Mouse (Mus musculus): ENCODE measurements at regions not wholly inside any gene's neighbourhood (a gene's known extent, or its start where the extent isn't known, plus 50 kb on each side); places are given as distances from the start of the nearest gene placed in this dataset.

DNA sequence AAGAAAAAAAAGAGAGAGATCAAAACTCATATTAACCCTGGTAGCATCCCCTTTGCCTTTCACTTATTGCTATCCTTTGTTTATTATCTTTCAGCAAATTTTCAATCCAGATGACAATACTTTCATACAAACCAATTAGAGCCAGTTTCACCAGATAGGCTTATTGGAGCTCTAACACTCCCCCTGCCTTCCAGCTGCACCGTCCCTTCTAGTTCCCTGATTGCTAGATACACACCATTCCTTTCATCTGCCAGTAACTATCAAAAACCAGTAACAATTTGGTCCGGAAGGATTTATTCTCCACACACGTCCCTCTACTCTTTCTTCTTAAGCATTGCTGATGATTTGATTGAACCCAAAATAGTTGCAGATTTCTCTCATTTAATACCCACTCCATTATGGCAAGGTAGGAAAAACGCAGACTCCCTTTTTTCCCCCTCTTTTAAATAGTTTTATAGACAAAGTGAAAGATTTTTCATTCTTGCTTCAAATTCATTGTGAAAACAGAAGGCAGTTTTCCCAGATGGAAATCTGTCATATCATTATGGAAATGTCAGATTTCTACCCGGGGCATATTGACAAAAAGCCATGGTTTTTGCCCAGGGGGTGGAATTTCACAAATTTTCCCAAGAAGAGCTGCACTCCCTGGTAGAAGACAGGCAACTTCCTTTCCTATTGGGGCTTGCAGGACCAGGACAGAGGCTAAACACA lies 617.3 kb downstream of the Bcl11a start:
- DNase-seq, result no peak

GRCm38 (mm10) chr11:24696561-24696960 lies 618.7 kb downstream of the Bcl11a start:
- no peak for DNase-seq

DNA sequence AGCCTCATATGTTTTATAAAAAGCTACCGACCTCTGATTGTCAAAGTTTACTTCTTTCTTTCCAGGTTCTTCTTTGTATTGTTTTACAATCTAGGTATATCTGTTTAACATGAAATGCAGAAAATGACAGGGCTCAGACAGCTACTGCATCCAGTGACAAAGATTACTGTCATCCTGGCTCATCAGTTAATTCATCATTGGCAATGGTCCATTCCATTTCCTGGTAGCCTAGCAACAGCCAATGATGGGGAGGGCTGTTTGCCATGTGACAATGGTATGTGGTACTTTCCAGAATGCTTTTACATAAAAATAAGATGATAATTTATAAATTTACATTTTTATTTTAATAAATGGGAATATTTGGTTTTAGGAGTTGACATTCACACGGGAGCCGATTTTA lies 630.9 kb downstream of the Bcl11a start:
- DNase-seq, result no peak

- no peak for DNase-seq
Observed at GRCm38 (mm10) chr11:24716539-24717287, 638.9 kb downstream of the Bcl11a start.

GRCm38 (mm10) chr11:24724259-24724937 lies 646.5 kb downstream of the Bcl11a start:
- no peak for DNase-seq

GRCm38 (mm10) chr11:24726331-24726730 lies 648.5 kb downstream of the Bcl11a start:
- no peak for DNase-seq

DNA sequence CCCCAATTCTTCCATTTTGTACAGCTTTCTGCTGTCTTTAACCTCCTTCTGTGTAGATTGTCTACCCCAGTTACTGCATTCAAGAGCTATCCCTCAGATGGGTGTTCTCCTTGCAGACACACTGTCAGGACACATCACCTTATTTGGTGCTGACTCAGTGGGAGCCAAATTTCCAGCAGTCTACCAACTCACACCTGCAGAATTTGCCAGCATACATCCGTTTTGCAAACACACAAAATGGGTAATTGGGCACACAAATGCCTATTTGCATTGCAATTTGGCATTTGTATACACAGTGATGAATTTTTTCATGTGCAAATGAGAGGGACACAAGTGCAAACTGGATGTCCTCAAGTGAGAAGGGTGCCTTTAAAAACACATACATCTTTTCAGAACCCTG lies 649.5 kb downstream of the Bcl11a start:
- DNase-seq, result no peak

GRCm38 (mm10) chr11:24731431-24731830 lies 653.6 kb downstream of the Bcl11a start:
- DNase-seq, result no peak

GRCm38 (mm10) chr11:24739710-24740255 lies 661.9 kb downstream of the Bcl11a start:
- DNase-seq, result no peak

DNA sequence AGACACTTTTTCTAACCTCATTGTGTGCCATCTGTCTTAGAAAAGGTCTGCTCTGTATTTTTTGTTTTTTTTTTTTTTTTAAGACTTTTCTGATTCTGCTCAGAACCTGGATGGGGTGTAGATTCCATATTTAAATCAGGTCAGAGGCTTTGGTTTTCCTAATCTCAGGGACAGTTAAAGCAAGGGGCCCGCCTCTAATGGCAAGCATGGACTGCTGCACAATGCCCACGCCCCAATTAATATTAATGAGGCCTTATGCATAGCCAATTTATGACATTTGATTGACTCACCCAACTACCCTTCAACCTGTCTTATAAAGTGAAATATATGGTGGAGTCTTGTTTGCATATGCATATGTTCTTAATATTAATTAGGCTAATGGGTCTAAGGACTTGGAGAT lies 662.6 kb downstream of the Bcl11a start:
- no peak for DNase-seq

- DNase-seq, result no peak
Observed at GRCm38 (mm10) chr11:24742561-24742960, 664.7 kb downstream of the Bcl11a start.

- no peak for DNase-seq
Observed at GRCm38 (mm10) chr11:24743439-24743838, 665.6 kb downstream of the Bcl11a start.

DNA sequence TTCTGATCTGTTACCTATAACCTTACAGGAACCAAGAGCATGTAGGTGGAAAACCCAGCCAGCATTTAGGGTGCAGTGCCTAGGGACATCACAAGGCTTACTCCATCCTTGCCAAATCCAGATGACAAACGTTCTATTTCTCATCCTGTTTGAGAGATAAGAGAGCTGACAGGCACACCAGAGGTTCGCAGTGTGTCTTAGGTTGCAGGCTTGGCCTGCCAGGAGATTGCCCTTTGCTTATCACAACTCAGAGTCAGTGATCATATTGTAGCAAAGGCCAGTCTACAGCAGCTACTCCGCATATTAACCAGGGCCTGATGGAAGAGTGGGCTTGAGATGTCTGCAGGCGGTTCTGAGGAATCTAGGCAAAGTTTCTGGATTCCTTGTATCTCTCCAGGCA lies 668.0 kb downstream of the Bcl11a start:
- no peak for DNase-seq

DNA sequence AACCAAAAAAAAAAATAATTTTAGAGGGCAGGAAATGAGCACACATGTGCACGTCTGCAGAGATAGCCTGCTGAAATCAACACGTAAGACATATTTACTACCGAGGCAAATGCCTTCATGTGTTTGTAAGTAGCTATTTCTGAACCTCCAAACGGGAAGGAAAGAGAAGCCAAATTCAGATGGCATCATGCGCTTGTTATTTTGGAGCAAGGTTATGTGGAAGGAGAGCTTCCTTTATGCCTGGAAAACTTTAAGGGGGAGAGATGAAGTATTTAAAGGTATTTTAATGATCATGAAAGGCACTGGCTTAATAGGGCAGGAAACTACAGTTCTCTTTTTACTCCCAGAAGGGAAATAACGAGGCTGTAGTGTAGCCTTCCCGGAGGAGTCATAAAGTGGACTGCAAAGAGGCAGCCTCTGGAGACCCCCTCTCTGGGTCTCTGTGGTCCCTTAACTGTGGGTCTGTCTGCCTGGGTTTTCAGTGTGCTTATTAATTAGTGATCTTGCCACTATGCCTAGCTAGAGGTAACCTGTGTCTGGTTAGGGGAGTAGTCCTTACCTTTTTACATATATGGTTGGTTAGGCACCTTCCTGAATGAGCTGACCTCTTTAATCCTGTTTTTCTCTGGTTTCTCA lies 672.4 kb downstream of the Bcl11a start:
- DNase-seq, result no peak

GRCm38 (mm10) chr11:24758130-24758529 lies 680.3 kb downstream of the Bcl11a start:
- no peak for DNase-seq

DNA sequence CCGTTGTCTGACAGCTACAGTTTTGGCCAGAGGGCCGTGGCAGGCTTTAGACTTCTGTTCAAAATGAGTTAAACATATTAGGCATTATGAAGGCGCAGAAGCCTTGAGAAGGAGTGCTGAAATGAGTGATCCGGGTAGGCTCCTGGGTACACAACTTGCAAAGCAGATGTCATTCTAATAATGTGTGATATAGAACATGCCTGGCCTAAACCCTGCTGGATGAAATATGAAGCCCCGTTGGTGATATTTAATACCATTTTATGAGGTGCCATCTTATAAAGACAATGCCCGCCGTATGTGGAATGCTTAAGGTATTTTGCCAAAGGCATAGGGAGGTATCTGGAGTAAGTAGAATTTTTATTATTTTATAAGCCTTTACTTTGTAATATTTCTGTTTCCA lies 705.6 kb downstream of the Bcl11a start:
- no peak for DNase-seq

GRCm38 (mm10) chr11:24789120-24789519 lies 711.3 kb downstream of the Bcl11a start:
- DNase-seq, result no peak

DNA sequence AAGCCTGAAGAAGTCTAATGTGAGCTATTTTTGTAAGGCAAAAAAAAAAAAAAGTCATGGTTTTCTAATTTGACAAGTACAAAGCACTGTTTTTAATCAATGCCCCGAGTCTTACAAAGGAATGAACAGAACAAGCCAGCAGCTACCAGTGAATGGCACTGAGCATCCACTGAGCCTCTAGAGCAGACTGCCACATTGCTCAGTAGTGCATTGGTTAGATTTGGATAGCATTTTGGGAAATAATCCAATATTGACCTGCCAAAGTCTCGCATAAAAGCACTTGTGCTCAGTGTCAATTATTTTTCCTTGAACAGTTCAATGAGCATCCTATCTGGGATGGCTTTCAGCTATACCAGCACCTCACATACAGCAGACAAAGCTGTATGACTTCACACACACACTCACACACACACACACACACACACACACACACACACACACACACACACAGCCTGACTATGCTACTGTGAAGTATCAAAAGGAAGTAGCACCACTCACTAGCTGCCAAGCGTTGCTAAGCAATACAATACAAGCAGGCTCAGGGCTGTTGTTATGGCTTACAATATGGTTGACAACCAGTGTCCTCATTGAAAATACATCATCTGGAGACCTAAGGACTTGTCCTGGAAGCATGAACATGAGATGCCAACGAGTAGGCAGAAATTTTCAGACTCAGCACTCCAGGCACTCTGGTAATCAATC lies 717.8 kb downstream of the Bcl11a start:
- DNase-seq, result no peak

GRCm38 (mm10) chr11:24804623-24805023 lies 726.8 kb downstream of the Bcl11a start:
- DNase-seq, result no peak

DNA sequence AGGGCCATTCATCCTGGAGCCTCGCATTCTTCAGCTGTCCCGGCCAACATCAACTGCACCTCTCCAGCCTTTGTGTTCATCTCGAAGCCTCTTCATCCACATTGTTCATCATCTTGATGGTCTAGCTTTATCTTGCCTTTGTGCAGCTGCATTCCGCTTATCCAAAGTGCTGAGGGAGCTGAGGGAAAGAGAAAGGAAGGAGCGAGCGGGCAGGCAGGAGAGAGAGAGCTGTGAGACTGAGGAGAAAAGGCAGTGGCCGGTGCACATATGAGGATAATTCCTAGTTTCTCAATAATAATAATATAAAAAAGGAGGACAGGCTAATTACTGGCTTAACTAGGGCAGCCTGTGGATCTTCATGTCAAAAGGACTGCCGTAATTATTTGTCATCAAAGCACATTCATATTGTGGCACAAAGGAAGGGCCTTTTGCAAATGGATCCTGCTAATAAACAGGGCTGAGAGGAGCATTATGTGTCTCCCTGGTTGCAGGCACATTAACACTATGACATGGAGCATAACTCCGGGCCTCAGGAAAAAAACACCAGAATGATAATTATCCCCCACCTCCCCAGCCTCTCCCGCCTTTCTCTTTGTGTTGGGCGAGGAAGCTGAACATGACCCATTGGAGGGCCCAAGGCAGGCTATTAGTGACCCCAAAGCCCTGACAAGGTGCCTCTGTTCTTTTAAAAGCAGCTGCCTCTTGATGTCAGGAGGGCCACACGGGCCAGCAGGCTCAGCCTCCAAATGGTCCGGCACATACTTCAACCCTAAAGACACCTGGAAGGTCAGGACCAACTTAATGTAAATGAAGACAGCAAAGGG lies 751.9 kb downstream of the Bcl11a start:
- DNase-seq, result no peak

DNA sequence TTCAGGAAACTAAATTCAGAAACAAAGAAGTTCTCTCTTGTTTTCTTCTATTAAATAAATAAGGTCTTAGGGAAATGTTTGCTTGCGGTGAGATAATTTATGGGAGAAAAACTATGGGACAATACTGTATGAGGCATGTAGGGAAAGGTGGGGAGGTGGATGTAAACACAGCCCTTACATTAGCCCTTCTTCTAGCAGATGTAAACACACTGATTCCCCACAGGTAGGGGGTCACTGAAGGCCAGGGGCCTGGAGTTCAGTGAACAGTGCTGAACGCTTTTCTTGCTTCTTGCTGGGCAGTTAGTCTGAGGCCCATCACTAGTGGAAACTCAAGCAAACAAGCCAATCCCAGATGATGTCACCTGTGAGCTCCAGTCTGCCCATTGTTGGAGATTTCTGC lies 752.6 kb downstream of the Bcl11a start:
- DNase-seq, result no peak
